Comparison of ENCODE assay signal across 26 mouse cellular contexts in genomic region chr5:9869091-9869490, GRCm38 (mm10).
DNase-seq lines count a peak whose midpoint lies in the region; ATAC-seq and TF ChIP-seq lines count a peak whose summit lies in the region.
"Had no signal": no experiment of that assay in that cellular context is flagged by ENCODE, and none has a peak within 500 bp of the region (broad histone marks: within the 10 kb centered on the region; RNA-seq: fewer than 3 reads in every experiment).

No protein-coding gene starts in this region.

- peak; percentile 55 for ATAC-seq in forebrain, embryonic 14.5 days
- ATAC-seq: hindbrain, postnatal 0 days; intestine, embryonic 15.5 days; liver, embryonic 12.5 days; liver, postnatal 0 days had no signal

- peak; percentile 1 to 28 for DNase-seq in frontal cortex, adult 2 months (ENCODE audit: extremely low spot score in 1 of 2, low spot score in 1 of 2)
- DNase-seq in frontal cortex, postnatal 14 days (ENCODE audit: low spot score in 2 of 2): no peak
- DNase-seq in left cerebral cortex, postnatal 14 days (ENCODE audit: low spot score in 2 of 2): peak; percentile 3 to 6
- no peak for DNase-seq in left cerebral cortex, adult 2 months (ENCODE audit: extremely low spot score in 1 of 2, low spot score in 2 of 2)
- DNase-seq in forebrain, embryonic 14.5 days (ENCODE audit: low spot score): peak; percentile 63
- no peak for DNase-seq in heart, adult 9 months (ENCODE audit: low spot score in 2 of 2)
- no peak for DNase-seq in gastrocnemius, adult 2 months
- DNase-seq: adrenal gland, postnatal 25 days; cerebellum, adult 18-20 months; cerebellum, postnatal 10 days; gastrocnemius, postnatal 10 days; heart, postnatal 14 days; kidney, adult 8-10 months; kidney, postnatal 10 days; liver, postnatal 0 days; lung, postnatal 36 days; thymus, adult 2 months; thymus, postnatal 36 days had no signal

- H3K36me3 ChIP-seq in forebrain, embryonic 14.5 days (ENCODE audit: control insufficient read depth, insufficient read depth, low read length): no peaks in the 10 kb centered on the region
- H3K36me3 ChIP-seq: embryonic facial prominence, embryonic 13.5 days; intestine, embryonic 15.5 days; liver, embryonic 12.5 days; midbrain, embryonic 12.5 days; neural tube, embryonic 12.5 days had no signal

- no peaks in the 10 kb centered on the region for H3K27me3 ChIP-seq in forebrain, embryonic 14.5 days (replicated peaks; ENCODE audit: control insufficient read depth, insufficient read depth, low read length)
- H3K27me3 ChIP-seq: embryonic facial prominence, embryonic 13.5 days; intestine, embryonic 15.5 days; liver, embryonic 12.5 days; megakaryocyte, embryonic 14.5 days; midbrain, embryonic 12.5 days; neural tube, embryonic 12.5 days had no signal

- H3K4me3 ChIP-seq in left cerebral cortex, adult 2 months: no peak overlapping the region
- no peak overlapping the region for H3K4me3 ChIP-seq in forebrain, embryonic 14.5 days (ENCODE audit: low read depth, low read length)
- H3K4me3 ChIP-seq in gastrocnemius, adult 2 months: no peak overlapping the region
- H3K4me3 ChIP-seq: embryonic facial prominence, embryonic 13.5 days; intestine, embryonic 15.5 days; liver, embryonic 12.5 days; megakaryocyte, embryonic 14.5 days; midbrain, embryonic 12.5 days; myocyte; neural tube, embryonic 12.5 days had no signal

- no peak overlapping the region for H3K4me2 ChIP-seq in forebrain, embryonic 14.5 days (ENCODE audit: low read length)
- H3K4me2 ChIP-seq: embryonic facial prominence, embryonic 13.5 days; intestine, embryonic 15.5 days; liver, embryonic 12.5 days; midbrain, embryonic 12.5 days; neural tube, embryonic 12.5 days had no signal

- no peak for TF ChIP-seq CTCF in left cerebral cortex, adult 2 months (IDR thresholded peaks at IDR 0.05)
- no peak for TF ChIP-seq CTCF in gastrocnemius, adult 2 months (IDR thresholded peaks at IDR 0.05)

- H3K9ac ChIP-seq in forebrain, embryonic 14.5 days (ENCODE audit: low read length): no peak overlapping the region
- H3K9ac ChIP-seq: embryonic facial prominence, embryonic 13.5 days; intestine, embryonic 15.5 days; liver, embryonic 12.5 days; liver, postnatal 0 days; midbrain, embryonic 12.5 days; neural tube, embryonic 12.5 days had no signal

- H3K4me1 ChIP-seq in forebrain, embryonic 14.5 days (ENCODE audit: control insufficient read depth, insufficient read depth, low read length): no peaks in the 10 kb centered on the region
- H3K4me1 ChIP-seq: embryonic facial prominence, embryonic 13.5 days; intestine, embryonic 15.5 days; liver, embryonic 12.5 days; megakaryocyte, embryonic 14.5 days; midbrain, embryonic 12.5 days; neural tube, embryonic 12.5 days had no signal

- no peak overlapping the region for H3K27ac ChIP-seq in left cerebral cortex, adult 2 months
- no peak overlapping the region for H3K27ac ChIP-seq in forebrain, embryonic 14.5 days (ENCODE audit: low read depth, low read length)
- no peak overlapping the region for H3K27ac ChIP-seq in gastrocnemius, adult 2 months
- H3K27ac ChIP-seq: embryonic facial prominence, embryonic 13.5 days; hindbrain, postnatal 0 days; intestine, embryonic 15.5 days; liver, embryonic 12.5 days; midbrain, embryonic 12.5 days; neural tube, embryonic 12.5 days had no signal

- intact Hi-C loops in left cerebral cortex, postnatal 14 days (cut with DNase I): no loop called here
- intact Hi-C loops in left cerebral cortex, adult 2 months (cut with DNase I): no loop called here
- intact Hi-C loops in gastrocnemius, adult 2 months (cut with DNase I): no loop called here

- H3K9me3 ChIP-seq in forebrain, embryonic 14.5 days (replicated peaks; ENCODE audit: control insufficient read depth, low read length): no peaks in the 10 kb centered on the region
- H3K9me3 ChIP-seq: embryonic facial prominence, embryonic 13.5 days; intestine, embryonic 15.5 days; liver, embryonic 12.5 days; megakaryocyte, embryonic 14.5 days; midbrain, embryonic 12.5 days; neural tube, embryonic 12.5 days had no signal

- 5% methylated on average over 4 of the region's 4 CpGs for whole genome bisulfite sequencing in forebrain, embryonic 14.5 days

Comparison
In these comparisons a context has a peak if more than half of its experiments do, and no peak if none do; other contexts are left out.
1. DNase-seq: peak in frontal cortex, adult 2 months (2 of 2), left cerebral cortex, postnatal 14 days (2 of 2) and forebrain, embryonic 14.5 days (single experiment); none in frontal cortex, postnatal 14 days (0 of 2), left cerebral cortex, adult 2 months (0 of 2), heart, adult 9 months (0 of 2) and gastrocnemius, adult 2 months (single experiment).